Mouse (Mus musculus) liver, embryonic 18 days (tissue): Measurements from ENCODE around the gene 1700025F22Rik. TPM values are rescaled to one million over a fixed set of nuclear protein-coding genes. Genes with fewer than 3 reads are reported as not detected.

ENCODE experiments used
- polyA plus RNA-seq: library from polyadenylated mRNA; depleted of rRNA; stranded (reverse); fragments of >200 nt; gene quantifications from 2 replicates; pipeline ENCODE4 v1.2.3, GENCODE M21; 2012; rRNA removed

Gene 1700025F22Rik
- not detected in 2 replicates for polyA plus RNA-seq

DNA sequence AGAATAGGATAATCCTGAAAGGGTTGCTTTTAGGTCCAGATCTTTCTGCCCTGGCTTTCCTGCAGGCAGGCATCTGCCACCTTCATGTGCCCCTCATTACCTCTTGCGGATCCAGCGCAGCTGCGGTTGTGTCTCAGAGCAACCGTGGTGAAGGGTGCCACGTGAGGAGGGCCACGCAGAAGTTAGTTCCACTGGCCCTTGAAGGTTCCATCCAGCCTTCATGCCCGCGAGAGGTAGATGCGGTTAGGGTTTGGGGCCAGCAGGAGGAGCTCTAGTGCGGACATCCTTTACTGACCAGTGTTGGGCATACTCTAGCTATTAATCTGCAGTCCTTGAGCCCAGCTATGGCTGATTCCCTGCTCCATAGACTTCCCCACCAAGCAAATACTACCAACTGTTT lies at the start of gene 1700025F22Rik:
1700025F22Rik (minus strand) TSS at position 149 of the 400 bp plus-strand sequence.

DNA sequence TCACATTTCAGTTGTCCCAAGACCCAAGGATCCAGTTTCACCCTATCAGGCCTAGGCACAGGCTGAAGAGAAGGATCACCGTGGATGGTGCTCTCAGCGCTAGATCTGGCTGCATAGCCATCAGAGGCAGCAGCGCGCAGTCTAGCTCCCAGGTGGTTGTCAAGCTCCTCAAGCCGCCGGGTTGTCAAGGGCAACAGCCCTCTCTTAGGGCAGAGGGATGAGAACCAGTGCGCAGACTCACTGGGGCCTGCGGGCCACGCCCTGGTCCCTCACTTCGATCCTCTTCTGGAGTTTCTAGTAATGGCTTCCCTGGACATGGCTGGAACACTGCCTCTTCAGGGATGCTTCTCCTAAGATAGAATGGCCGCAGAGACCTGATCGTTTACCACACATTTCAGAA lies 31.4 kb upstream of the 1700025F22Rik start, which contains the start of gene Ms4a13:
Ms4a13 (minus strand) TSS at position 192 of the 400 bp plus-strand sequence.

DNA sequence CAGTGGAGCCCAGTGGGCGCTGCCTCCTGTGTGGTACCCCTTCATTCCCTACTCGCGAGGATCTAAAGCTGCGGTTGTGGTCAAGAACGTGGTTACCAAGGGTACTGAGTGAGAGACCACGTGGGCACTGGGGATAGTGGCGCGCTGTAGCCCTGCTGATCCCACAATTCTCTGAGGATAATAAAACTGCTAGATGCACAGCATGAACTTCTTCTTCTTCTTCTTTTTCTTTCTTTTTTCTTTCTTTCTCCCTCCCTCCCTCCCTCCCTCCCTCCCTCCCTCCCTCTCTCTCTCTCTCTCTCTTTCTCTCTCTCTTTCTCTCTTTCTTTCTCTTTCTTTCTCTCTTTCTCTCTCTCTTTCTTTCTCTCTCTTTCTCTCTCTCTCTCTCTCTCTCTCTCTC lies 34.3 kb downstream of the 1700025F22Rik start, which contains the start of gene 1700017D01Rik:
1700017D01Rik (minus strand) TSS at position 101 of the 400 bp plus-strand sequence.

Other genes starting within 250 kb of the 1700025F22Rik start
- not detected in 2 replicates for gene Zp1, start 244.7 kb downstream of the 1700025F22Rik start, polyA plus RNA-seq
- gene Ptgdr2, start 228.2 kb downstream of the 1700025F22Rik start, polyA plus RNA-seq = 0.05 and 0.08 TPM in 2 replicates
- 2.6 and 2.8 TPM in 2 replicates for gene Ccdc86, start 216.1 kb downstream of the 1700025F22Rik start, polyA plus RNA-seq
- 0.28 TPM in 1 of 2 replicates, not detected in the other for gene Ms4a10, start 190.7 kb downstream of the 1700025F22Rik start, polyA plus RNA-seq
- not detected in 2 replicates for gene Ms4a15, start 172.1 kb downstream of the 1700025F22Rik start, polyA plus RNA-seq
- gene Ms4a18, start 147.3 kb downstream of the 1700025F22Rik start, polyA plus RNA-seq = not detected in 2 replicates
- 0.31 and 0.34 TPM in 2 replicates for gene Ms4a8a, start 84.2 kb downstream of the 1700025F22Rik start, polyA plus RNA-seq
- not detected in 2 replicates for gene 1700017D01Rik, start 34.4 kb downstream of the 1700025F22Rik start, polyA plus RNA-seq
- gene Ms4a13, start 31.4 kb upstream of the 1700025F22Rik start, polyA plus RNA-seq = not detected in 2 replicates
- gene Ms4a12, start 67.1 kb upstream of the 1700025F22Rik start, polyA plus RNA-seq = not detected in 2 replicates
- gene Ms4a1, start 100.9 kb upstream of the 1700025F22Rik start, polyA plus RNA-seq = 0.21 and 0.40 TPM in 2 replicates
- not detected in 2 replicates for gene Ms4a5, start 118.6 kb upstream of the 1700025F22Rik start, polyA plus RNA-seq
- gene Ms4a14, start 149.1 kb upstream of the 1700025F22Rik start, polyA plus RNA-seq = 0.07 and 0.09 TPM in 2 replicates
- 1.7 and 2.2 TPM in 2 replicates for gene Ms4a7, start 170.8 kb upstream of the 1700025F22Rik start, polyA plus RNA-seq
- 0.68 TPM in 2 replicates for gene Ms4a4a, start 210.2 kb upstream of the 1700025F22Rik start, polyA plus RNA-seq
- 1.7 and 3.1 TPM in 2 replicates for gene Ms4a4c, start 239.4 kb upstream of the 1700025F22Rik start, polyA plus RNA-seq